Mouse (Mus musculus) intestine, postnatal 0 days (tissue): ENCODE measurements at regions not wholly inside any gene's neighbourhood (a gene's known extent, or its start where the extent isn't known, plus 50 kb on each side); places are given as distances from the start of the nearest gene placed in this dataset.

Experiments
- ATAC-seq: fragments of 200-750 bp; cut with Nextera tagmentation; 2 replicates; pipeline ENCODE4 v1.8.0; 2017; ENCODE audit warnings: mild to moderate bottlenecking, moderate TSS enrichment, moderate library complexity
- H3K27ac ChIP-seq: fragments of 300-500 bp; sonication (generic); 2 replicates; pipeline ENCODE4 v1.5.1; 2014; ENCODE audit warnings: mild to moderate bottlenecking, low read depth, low read length, moderate library complexity
- H3K27me3 ChIP-seq: fragments of 300-500 bp; sonication (generic); replicated peaks from 2 replicates; pipeline ENCODE4 v1.6.1; 2014; ENCODE audit warnings: low read length, mixed read lengths; ENCODE audit not compliant: control insufficient read depth, insufficient read depth
- H3K36me3 ChIP-seq: fragments of 300-500 bp; sonication (generic); 2 replicates; pipeline ENCODE4 v1.6.1; 2014; ENCODE audit warnings: mild to moderate bottlenecking, moderate library complexity; ENCODE audit not compliant: control insufficient read depth, insufficient read depth
- H3K4me1 ChIP-seq: fragments of 300-500 bp; sonication (generic); replicated peaks from 2 replicates; pipeline ENCODE4 v1.6.1; 2014; ENCODE audit warnings: antibody characterized with exemption, low read length, mixed read lengths; ENCODE audit not compliant: control insufficient read depth, insufficient read depth
- H3K4me2 ChIP-seq: fragments of 300-500 bp; sonication (generic); replicated peaks from 2 replicates; pipeline ENCODE4 v1.6.1; 2014; ENCODE audit warnings: low read depth, mild to moderate bottlenecking, moderate library complexity
- H3K4me3 ChIP-seq: fragments of 300-500 bp; sonication (generic); 2 replicates; pipeline ENCODE4 v1.5.1; 2014; ENCODE audit warnings: low read depth, low read length
- H3K9ac ChIP-seq: fragments of 300-500 bp; sonication (generic); 2 replicates; pipeline ENCODE4 v1.6.1; 2014; ENCODE audit warnings: mild to moderate bottlenecking, low read depth, low read length
- H3K9me3 ChIP-seq: fragments of 300-500 bp; sonication (generic); 2 replicates; pipeline ENCODE4 v1.6.1; 2016; ENCODE audit warnings: mixed run types; ENCODE audit not compliant: control insufficient read depth
- CTCF ChIP-seq: sonication (generic); IDR thresholded peaks from 2 replicates; pipeline ENCODE4 v1.5.1; 2016; ENCODE audit warnings: low read depth, mild to moderate bottlenecking, control low read depth, antibody characterized with exemption, moderate library complexity
- WGBS: fragments of 180-500 bp; shearing (Covaris S2); extraction: QIAGEN DNeasy Blood & Tissue Kit; methylation state at CpG from one replicate; pipeline ENCODE4 v1.1.7; 2014; 5-methylcytosine and 5-hydroxymethylcytosine counted together

DNA sequence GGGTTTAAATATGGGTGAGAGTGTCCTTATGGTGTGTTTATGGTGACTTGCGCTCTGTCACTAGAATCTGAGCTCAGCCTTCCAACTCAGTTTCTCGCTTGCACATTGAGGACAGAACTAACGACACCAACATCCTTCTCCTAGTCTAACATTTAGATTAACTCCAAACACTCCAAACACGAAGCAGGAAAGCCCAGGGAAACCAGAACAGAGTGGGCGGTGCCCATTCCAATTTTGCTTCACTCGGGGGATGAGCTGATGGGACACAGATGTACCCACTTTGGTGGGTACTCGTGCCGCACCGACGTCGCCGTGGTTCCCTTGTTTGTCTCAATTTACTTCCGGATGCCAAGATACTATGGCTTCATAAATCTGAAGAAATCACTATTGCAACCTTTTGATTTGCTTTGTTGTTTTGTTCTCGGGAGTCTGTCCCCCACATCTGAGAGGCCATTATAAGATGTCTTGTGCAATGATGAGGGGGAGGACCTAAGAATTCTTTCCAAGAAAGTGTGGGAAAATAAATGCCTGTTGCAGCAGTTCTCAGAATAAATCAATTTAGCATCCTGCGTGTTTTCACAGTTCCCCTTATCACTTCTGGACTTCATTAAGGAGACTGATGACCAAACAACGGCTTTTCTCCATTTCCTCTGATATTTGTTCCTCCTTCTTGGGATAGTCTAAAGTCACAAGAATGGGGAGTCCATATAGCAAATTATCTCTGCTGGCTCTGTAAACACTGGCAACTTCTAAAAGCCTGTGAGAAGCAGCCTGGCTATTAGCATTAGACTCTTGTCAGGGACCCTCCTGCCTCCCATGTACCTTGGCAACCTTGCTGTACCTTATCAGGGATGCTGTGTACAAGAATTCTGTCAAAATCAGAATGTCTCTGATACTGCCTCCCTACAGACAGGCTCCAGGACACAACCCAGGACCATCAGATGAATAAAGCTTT is 96.2 kb upstream of the Klf9 start:
- no peak for ATAC-seq
- Histone ChIP-seq H3K4me3 (no peak overlapping the region), H3K4me1 (peaks cover 5% of the 10 kb centered on the region; the same call in 1 of the 2 replicates), H3K36me3 (no peaks in the 10 kb centered on the region), H3K27me3 (no peaks in the 10 kb centered on the region), H3K9ac (no peak overlapping the region), H3K27ac (no peak overlapping the region), H3K4me2 (no peak overlapping the region), H3K9me3 (no peaks in the 10 kb centered on the region)
- WGBS = 68% methylated on average over 16 of the region's 16 CpGs
- no peak for TF ChIP-seq CTCF

DNA sequence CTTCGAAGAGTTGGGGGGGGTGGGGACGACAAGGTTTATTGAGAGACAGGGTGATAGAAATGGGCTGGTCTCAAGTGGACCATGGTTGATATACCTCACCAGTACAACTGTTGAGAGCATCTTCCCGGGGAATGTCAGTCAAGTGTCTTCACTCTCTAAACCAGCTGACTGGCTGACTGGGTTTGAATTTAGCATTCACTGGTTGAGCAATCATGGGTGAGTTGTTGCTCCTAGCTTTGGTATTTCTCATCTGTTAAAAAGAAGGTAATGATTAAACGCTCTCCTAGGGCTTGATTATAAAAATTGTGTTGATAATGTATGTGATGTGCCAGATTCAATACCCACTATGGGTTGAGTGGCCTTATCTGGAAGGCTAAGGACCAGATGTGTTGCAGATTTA is 89.6 kb upstream of the Klf9 start:
- no peak for TF ChIP-seq CTCF
- Histone ChIP-seq H3K4me3 (no peak overlapping the region), H3K9ac (no peak overlapping the region), H3K9me3 (no peaks in the 10 kb centered on the region), H3K27ac (no peak overlapping the region), H3K36me3 (no peaks in the 10 kb centered on the region), H3K27me3 (no peaks in the 10 kb centered on the region), H3K4me2 (no peak overlapping the region), H3K4me1 (no peaks in the 10 kb centered on the region)
- WGBS = 94% methylated on average over 4 of the region's 4 CpGs
- no peak for ATAC-seq

DNA sequence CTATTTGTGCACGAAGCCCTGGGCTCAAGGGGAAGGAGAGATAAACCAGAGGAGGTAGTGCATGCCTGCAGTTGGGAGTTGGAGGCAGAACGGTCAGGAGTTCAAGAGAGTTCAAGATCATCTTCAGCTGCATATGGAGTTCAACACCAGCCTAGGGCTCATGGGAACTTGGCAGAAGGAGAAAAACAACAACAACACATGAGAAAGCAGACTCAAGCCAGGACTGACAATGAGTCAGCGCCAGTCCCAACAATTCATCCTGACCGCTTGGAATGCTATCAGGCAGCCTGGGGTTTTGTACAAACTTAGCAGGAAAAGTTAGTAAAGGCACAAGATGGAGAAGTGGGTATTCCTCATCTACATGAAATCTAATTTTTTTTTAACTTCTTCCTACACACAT is 86.6 kb upstream of the Klf9 start:
- no peak for TF ChIP-seq CTCF
- H3K4me1 ChIP-seq = peaks cover 8% of the 10 kb centered on the region; the same call in 1 of the 2 replicates
- H3K27ac ChIP-seq = no peak overlapping the region
- no peaks in the 10 kb centered on the region for H3K27me3 ChIP-seq
- no peaks in the 10 kb centered on the region for H3K36me3 ChIP-seq
- WGBS = 68% methylated on average over 4 of the region's 4 CpGs
- no peak overlapping the region for H3K4me2 ChIP-seq
- no peak overlapping the region for H3K4me3 ChIP-seq
- no peak for ATAC-seq
- no peaks in the 10 kb centered on the region for H3K9me3 ChIP-seq
- H3K9ac ChIP-seq = no peak overlapping the region

DNA sequence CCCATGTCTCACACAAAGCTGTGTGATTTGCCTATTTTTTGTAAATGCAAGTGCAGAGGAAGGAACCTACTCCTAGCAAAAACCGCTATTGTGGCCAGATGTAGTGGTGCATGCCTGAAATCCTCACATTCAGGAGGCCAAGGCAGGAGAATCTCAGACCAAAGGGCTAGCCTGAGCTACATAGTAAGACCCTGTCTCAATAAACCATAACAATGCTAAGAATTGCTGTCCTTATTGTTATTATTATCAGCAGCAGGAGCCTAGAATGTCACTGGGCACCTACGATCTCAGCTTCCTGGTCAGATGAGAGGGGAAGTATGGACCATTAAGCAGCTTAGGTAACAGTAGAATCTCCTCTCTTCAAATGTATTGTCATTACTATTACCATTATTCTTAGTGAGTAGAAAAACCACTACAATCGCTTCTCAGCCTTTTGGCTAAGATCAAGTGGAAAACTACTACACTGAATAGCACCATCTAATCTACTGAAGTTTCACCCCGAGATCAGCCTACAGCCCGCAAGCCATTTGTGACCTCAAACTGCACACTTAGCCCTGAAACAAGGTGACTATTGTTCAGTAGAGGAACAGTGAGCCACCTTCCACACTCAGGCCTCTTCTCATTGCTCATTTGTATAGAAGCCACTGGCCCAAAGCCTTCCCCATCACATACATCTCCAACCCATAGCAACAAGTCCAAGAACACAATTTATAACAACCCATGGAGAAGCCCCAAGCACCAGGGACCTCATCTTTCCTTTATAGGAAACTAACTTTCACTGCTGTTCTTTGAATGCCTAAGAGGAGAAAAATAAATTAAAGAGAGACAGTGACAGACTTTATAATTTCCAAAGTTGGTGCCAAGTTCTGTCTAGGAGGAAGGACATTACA is 84.9 kb upstream of the Klf9 start:
- Histone ChIP-seq H3K9ac (no peak overlapping the region), H3K4me3 (no peak overlapping the region), H3K9me3 (no peaks in the 10 kb centered on the region), H3K36me3 (no peaks in the 10 kb centered on the region), H3K27me3 (no peaks in the 10 kb centered on the region), H3K27ac (peak overlapping the region; percentile 86), H3K4me1 (peaks cover 8% of the 10 kb centered on the region; the same call in 1 of the 2 replicates), H3K4me2 (no peak overlapping the region)
- ATAC-seq = no peak
- no peak for TF ChIP-seq CTCF
- WGBS = 79% methylated on average over 5 of the region's 5 CpGs

DNA sequence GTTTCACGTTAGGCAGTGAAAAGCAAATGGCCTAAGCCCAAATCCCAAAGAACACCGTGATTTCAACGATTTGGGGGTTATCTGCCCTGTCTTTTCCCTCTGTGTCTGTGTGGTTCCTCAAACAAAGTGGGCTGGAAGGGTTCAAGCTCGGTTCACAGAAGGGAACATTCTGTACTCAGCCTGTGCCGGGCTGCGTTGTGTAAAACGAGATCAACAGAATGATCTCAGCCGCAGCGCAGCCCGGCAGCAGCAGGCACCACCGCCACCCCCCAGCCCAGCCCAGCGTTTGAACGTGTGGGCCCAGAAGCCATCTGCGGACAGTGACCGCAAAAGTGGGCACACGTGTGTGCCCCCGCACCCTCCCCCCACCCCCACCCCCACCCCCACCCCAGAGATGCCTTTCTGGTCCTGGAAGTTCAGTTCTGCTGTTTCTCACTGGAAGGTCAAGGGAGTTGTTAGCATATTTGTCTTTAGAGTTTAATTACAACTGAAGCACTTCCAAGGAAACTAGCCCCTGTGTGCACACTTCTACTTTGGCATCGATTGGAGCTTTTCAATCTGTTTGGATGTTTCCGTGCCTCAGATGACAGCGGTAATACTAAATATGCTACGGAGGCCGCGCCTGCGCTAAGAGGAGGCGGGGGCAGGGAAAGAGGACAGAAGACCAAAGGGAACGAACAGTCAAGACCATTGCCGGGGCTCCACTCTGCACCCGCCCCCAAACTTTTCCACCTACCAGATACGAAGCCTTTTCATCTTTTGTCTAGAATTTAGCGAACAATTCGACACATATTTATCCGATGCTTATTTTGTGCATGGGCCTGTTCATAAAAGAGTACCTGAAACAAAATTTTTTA is 83.9 kb upstream of the Klf9 start:
- H3K36me3 ChIP-seq = no peaks in the 10 kb centered on the region
- peaks cover 8% of the 10 kb centered on the region; the same call in 1 of the 2 replicates for H3K4me1 ChIP-seq
- peak overlapping the region; percentile 86 for H3K27ac ChIP-seq
- peak overlapping the region; percentile 11; the same call in 1 of the 2 replicates for H3K4me3 ChIP-seq
- H3K9me3 ChIP-seq = no peaks in the 10 kb centered on the region
- H3K27me3 ChIP-seq = no peaks in the 10 kb centered on the region
- 7% methylated on average over 32 of the region's 32 CpGs for WGBS
- 0 out of 2 replicates have a peak overlapping the region, but pooled peaks have one; percentile 31 for H3K9ac ChIP-seq
- TF ChIP-seq CTCF = no peak
- peak overlapping the region; percentile 51 for H3K4me2 ChIP-seq
- ATAC-seq = peak; percentile 90
